Mouse (Mus musculus) C2C12 (cell line): ENCODE measurements around the gene Arpc5. TPM values are rescaled to one million over a fixed set of nuclear protein-coding genes. Genes with fewer than 3 reads are reported as not detected.

Experiments used
- H3K27me3 ChIP-seq: one replicate; pipeline ENCODE4 v1.6.1; 2011; ENCODE audit not compliant: control insufficient read depth, insufficient read depth, insufficient read length
- H3K36me3 ChIP-seq: one replicate; pipeline ENCODE4 v1.6.1; 2011; ENCODE audit not compliant: control insufficient read depth, insufficient read depth
- H3K4me3 ChIP-seq: one replicate; pipeline ENCODE4 v1.5.1; 2011; ENCODE audit warnings: mild to moderate bottlenecking, control low read depth; ENCODE audit not compliant: poor library complexity, insufficient read depth, severe bottlenecking
- H3K79me2 ChIP-seq: one replicate; pipeline ENCODE4 v1.6.1; 2011; ENCODE audit not compliant: control insufficient read depth, insufficient read depth
- H3K79me3 ChIP-seq: one replicate; pipeline ENCODE4 v1.6.1; 2011; ENCODE audit warnings: low read depth, control low read depth
- H3ac ChIP-seq: one replicate; pipeline ENCODE3; 2011; ENCODE audit warnings: low read depth; ENCODE audit not compliant: control insufficient read depth, insufficient read length
- CEBPB ChIP-seq: IDR thresholded peaks from one replicate; pipeline ENCODE4 v1.6.1; 2011; ENCODE audit warnings: low read depth, mild to moderate bottlenecking, control low read depth, moderate library complexity
- CTCF ChIP-seq: IDR thresholded peaks from one replicate; pipeline ENCODE4 v1.5.1; 2011; ENCODE audit not compliant: control insufficient read depth, insufficient read depth, insufficient read length
- FOSL1 ChIP-seq: IDR thresholded peaks from one replicate; pipeline ENCODE4 v1.8.0; 2011; ENCODE audit warnings: mild to moderate bottlenecking, low read length; ENCODE audit not compliant: poor library complexity, insufficient read depth, severe bottlenecking
- MAX ChIP-seq: IDR thresholded peaks from one replicate; pipeline ENCODE4 v1.6.1; 2011; ENCODE audit warnings: mild to moderate bottlenecking, control low read depth
- MYOD1 ChIP-seq: IDR thresholded peaks from one replicate; pipeline ENCODE4 v1.6.1; 2011; ENCODE audit warnings: low read depth; ENCODE audit not compliant: control insufficient read depth, insufficient read length
- MYOG ChIP-seq: IDR thresholded peaks from one replicate; pipeline ENCODE4 v1.6.1; 2011; ENCODE audit not compliant: control insufficient read depth, insufficient read length; ENCODE audit errors: extremely low read depth
- USF1 ChIP-seq: IDR thresholded peaks from one replicate; pipeline ENCODE4 v1.6.1; 2011; ENCODE audit warnings: low read depth, mild to moderate bottlenecking, control low read depth, moderate library complexity
- polyA plus RNA-seq: library from polyadenylated mRNA; unstranded; fragments of >200 nt; fragmentation: generic; extraction: Trizol; gene quantifications from one replicate; pipeline ENCODE4 v1.2.1, GENCODE M21; 2012; ENCODE audit warnings: missing spikeins

Gene Arpc5
- polyA plus RNA-seq, 1 experiment: 124 TPM

GRCm38 (mm10) chr1:152793495-152794130, 27.3 kb downstream of the Arpc5 start:
- Histone ChIP-seq H3K4me3 (no peak overlapping the region), H3K36me3 (no peaks in the 10 kb centered on the region), H3K27me3 (no peaks in the 10 kb centered on the region), H3K79me3 (no peaks in the 10 kb centered on the region), H3ac (no peak overlapping the region), H3K79me2 (no peaks in the 10 kb centered on the region)
- no peak for TF ChIP-seq CEBPB
- TF ChIP-seq CTCF: no peak
- no peak for TF ChIP-seq MAX
- TF ChIP-seq FOSL1: no peak
- TF ChIP-seq MYOD1: no peak
- TF ChIP-seq USF1: no peak
- no peak for TF ChIP-seq MYOG

DNA sequence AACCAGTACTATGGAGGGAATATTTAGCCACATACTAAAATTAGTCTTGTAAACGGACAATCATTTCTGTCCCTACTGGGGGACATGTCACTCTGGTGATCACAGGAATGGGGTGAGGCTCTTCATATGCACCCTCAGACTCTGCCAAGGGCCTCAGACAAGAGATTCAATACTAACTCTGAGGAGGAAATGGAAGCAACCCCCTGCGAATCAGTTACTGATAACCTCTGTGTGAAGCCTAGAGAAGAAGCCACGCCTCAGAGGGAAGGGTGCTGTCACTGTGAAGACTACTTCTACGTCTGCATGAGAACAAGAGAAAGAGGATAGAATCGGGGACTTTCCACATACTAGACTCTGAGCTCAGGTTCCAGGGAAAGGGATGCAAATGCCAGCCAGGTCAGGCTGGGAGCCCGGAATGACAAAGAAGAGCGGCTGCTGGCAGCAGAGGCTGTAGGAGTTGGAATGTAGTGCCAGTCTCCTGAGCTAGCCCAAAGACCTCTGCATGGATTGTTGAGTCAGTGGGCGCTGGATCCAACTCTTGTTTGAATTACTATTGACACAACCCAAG, 29.4 kb downstream of the Arpc5 start:
- H3K36me3 ChIP-seq: no peaks in the 10 kb centered on the region
- H3K27me3 ChIP-seq: no peaks in the 10 kb centered on the region
- no peak for TF ChIP-seq FOSL1
- TF ChIP-seq CEBPB: no peak
- TF ChIP-seq MYOD1: no peak
- TF ChIP-seq MYOG: no peak
- TF ChIP-seq MAX: no peak
- no peak for TF ChIP-seq USF1
- TF ChIP-seq CTCF: no peak
- H3K79me3 ChIP-seq: no peaks in the 10 kb centered on the region
- H3K79me2 ChIP-seq: no peaks in the 10 kb centered on the region
- no peak overlapping the region for H3ac ChIP-seq
- no peak overlapping the region for H3K4me3 ChIP-seq

- no peaks in the 10 kb centered on the region for H3K79me2 ChIP-seq
- TF ChIP-seq MYOD1 (no peak), FOSL1 (no peak), CEBPB (no peak), USF1 (no peak), MYOG (no peak), CTCF (no peak), MAX (no peak)
Measured at GRCm38 (mm10) chr1:152796683-152797263, 30.4 kb downstream of the Arpc5 start.

DNA sequence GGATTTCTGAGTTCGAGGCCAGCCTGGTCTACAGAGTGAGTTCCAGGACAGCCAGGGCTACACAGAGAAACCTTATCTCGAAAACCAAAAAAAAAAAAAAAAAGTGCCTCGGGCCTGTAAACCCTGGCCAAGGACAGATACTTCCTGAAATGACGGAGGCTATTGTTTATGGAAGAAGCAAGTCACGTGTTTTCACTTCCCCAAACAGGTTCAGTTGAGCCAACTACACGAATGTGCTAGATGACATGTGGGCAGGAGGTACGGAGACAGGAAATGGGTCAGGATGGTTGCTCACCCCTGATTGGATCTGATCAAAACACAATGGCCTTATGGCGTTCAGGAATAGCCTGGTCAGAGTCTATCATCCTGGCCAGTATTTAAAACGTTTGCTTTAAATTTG, 31.8 kb downstream of the Arpc5 start:
- Histone ChIP-seq H3K27me3 (peaks cover 3% of the 10 kb centered on the region), H3K36me3 (no peaks in the 10 kb centered on the region)

More at GRCm38 (mm10) chr1:152796683-152797263, 30.4 kb downstream of the Arpc5 start:
- H3K36me3 ChIP-seq: no peaks in the 10 kb centered on the region
- H3K27me3 ChIP-seq: peaks cover 3% of the 10 kb centered on the region
- no peaks in the 10 kb centered on the region for H3K79me3 ChIP-seq
- H3ac ChIP-seq: no peak overlapping the region
- H3K4me3 ChIP-seq: no peak overlapping the region

GRCm38 (mm10) chr1:152799897-152800296, 33.6 kb downstream of the Arpc5 start, which contains the start of gene Ncf2:
Gene Ncf2 (plus strand): TSS chr1:152800194.
- H3K79me3 ChIP-seq: no peaks in the 10 kb centered on the region
- no peak for TF ChIP-seq MYOG
- no peak for TF ChIP-seq MAX
- no peak for TF ChIP-seq USF1
- TF ChIP-seq MYOD1: no peak
- TF ChIP-seq CEBPB: no peak
- no peak for TF ChIP-seq CTCF
- no peak for TF ChIP-seq FOSL1
- peaks cover 8% of the 10 kb centered on the region for H3K27me3 ChIP-seq
- H3K4me3 ChIP-seq: no peak within 1 kb of the TSS
- no peaks in the 10 kb centered on the region for H3K79me2 ChIP-seq
- no peaks in the 10 kb centered on the region for H3K36me3 ChIP-seq
- no peak within 1 kb of the TSS for H3ac ChIP-seq

More for the DNA sequence above, 31.8 kb downstream of the Arpc5 start:
- no peak overlapping the region for H3K4me3 ChIP-seq
- no peaks in the 10 kb centered on the region for H3K79me3 ChIP-seq
- no peak for TF ChIP-seq USF1
- TF ChIP-seq FOSL1: no peak
- no peak for TF ChIP-seq MYOD1
- TF ChIP-seq CTCF: no peak
- no peak for TF ChIP-seq MYOG
- no peak for TF ChIP-seq MAX
- TF ChIP-seq CEBPB: no peak
- no peaks in the 10 kb centered on the region for H3K79me2 ChIP-seq
- H3ac ChIP-seq: no peak overlapping the region
